Mouse (Mus musculus): Measurements from ENCODE around the gene Yeats2.
"Not testable (repeated sequence)": the region's sequence is repeated elsewhere in the genome, so short reads cannot be mapped to it uniquely, and the experiment has no call there.

The Yeats2 gene

DNA sequence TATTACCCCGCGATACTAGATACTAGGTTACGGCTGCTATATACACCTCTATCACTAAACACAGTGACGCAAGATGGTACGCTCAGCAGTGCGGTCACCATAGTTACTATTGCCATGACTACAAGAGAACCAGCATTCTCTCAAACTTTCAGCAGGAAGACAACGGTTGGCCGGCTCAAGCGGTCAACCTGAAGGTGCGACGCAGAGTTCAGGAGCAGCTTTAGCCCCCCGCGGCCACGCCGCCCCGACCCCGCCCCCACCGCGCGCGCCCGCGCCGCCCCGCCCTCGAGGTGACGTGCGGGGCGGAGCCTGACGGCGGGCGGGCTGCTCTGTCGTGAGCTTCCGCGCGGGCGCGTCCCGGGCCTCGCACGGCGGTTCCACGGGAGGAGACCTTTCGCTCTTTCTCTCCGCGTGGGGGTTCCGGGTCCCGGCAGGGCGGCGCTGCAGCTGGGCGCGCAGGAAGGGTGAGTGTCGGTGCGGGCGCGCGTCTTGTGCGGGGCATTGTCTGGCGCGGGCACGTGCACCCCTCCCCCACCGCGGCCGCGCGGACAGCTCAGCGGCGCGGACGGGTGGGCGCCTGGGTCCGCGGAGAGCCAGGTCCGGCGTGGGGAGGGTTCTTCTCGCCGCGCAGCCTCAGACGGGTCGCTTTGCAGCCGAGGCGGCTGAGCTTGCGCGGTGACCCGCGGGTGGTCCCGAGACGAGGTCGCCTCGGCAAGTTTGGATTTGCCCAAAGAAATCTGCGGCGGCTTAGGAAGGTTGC is at the start of gene Yeats2:
Gene Yeats2, plus strand, starts transcription at position 292 of the 760 bp plus-strand sequence.
- peak; percentile 92 to 94 for DNase-seq

DNA sequence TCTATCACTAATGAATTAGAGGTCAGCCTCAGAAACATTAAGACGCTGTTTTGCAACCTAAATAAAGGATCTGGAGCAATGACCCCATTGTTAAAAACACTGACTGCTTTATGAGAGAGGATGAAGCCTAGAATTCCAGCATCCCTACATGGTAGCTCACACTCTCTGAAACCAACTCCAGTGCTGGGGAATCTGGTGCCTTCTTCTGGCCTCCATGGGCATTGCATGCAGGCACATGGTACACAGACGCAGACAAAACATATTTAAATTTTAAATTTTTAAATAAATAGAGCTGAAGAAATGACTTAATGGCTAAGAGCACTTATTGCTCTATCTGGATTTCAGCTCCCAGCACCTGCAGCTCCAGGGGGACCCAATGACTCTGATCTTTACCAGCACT is 44.9 kb upstream of the Yeats2 start:
- peak; percentile 24 to 26 for DNase-seq

DNA sequence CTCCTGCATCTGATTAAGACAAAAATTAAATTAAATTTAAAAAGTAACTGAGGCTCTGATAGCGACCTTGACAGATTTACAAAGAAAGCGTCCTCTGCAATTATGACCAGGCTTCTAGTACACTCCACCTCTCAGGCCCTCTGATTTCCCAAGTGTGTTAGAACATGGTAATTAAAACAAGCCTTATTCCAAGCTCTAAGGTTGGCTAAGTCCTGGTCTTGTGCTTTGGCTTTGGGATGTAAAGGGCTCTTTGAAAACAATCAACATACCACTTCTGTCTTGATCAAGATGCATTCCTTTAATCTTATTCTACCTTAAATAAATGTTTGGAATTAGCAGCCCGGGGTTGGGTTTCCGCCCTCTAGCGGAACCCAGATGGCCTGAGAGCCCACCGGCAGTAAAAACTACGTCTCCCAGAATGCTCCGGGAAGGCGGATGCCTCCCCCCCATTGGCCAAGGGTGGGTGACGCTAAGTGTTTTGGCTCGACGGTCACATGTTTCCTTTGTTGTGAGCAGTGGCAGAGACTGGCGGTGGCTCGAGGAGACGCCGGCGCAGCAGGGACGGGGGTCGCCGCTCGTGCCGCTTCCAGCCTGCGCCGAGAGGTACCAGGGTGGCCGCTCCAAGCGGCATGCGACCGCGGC is 43.7 kb upstream of the Yeats2 start, which contains the start of gene Klhl24:
Gene Klhl24, plus strand, starts transcription at position 474 of the 642 bp plus-strand sequence.
- DNase-seq, result peak; percentile 96 to 97

DNA sequence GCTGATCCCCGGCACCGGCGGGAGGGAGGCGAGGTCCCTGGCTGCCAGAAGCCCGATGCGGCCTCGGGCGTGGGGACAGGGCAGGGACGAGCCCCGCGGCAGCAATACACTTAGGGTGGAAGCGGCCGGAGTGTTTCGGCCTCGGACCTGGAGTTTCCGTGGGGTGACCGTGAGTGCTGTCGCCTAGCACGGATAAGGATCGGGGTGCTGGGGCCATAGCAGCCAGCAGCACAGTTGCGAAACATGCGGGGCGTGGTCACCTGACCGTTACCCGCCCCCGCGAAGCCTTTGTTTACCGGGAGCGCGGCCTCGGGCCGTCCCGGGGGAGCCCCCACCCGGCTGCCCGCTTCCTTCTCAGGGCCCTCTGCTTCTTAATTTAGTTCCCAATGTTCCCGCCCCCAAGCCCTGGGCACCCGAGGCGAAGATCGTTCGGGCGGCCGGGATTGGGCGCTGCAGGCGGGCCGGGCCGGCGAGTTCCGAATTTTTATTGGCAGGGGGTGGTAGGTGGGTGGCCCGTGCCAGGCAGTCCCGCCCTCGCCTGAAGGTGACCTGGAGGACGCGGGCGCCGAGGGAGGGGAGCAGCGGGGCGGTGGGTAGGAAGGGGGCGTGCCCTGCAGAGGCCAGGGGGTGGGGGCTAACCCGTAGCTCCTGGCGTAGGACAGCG is 43.0 kb upstream of the Yeats2 start:
- peak; percentile 93 to 95 for DNase-seq

DNA sequence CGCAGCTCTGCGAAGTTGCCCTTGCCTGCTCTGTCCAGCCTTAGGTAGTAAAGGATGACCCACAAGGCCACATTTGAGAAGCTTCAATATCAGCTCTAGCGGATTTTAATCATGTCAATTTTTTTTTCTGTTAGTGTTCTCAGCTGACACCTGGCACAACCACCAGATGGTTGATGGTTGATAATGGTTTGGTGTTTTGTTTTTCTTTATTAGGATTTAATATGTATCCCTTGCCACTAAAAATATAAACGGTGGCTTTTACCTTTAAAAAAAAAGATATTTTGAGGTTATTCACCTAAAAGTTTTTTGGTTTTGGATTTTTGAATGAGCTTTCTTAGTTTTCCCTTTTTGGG is 42.5 kb upstream of the Yeats2 start:
- DNase-seq, result no peak

DNA sequence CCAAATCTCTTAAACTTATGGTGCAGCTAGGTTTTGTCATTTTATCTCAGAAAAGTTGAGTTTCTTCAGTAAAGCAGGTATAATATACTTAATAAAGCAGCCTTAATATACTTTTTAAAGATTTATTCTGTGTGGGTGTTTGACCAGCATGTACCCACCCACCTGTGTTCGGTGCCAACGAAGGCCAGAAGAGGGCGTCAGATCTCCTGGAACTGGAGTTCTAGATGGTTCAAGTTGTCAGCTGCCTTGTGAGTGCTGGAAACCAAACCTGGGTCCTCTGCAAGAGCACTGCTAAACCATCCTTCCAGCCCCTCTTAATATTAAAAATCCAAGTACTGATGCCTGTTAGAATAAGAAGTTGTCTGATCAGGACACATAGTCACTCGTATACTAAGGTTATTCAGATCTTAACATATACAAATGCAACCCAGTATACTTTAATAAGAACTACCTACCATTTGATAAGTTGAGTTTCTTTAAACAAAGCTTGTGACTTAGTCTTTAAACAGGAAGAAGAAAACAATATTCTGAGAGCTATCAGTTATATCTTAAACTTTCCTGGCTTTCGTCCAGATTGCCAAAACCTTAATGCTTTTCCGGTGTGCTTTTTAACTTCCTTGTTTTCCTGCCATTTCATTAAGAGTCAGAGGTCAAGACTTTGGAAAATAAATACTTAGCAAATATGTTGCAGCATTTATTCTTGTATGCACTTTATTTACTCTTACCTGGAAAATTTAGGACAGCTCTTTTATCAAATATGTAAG is 41.8 kb upstream of the Yeats2 start:
- peak; percentile 37 to 43 for DNase-seq

DNA sequence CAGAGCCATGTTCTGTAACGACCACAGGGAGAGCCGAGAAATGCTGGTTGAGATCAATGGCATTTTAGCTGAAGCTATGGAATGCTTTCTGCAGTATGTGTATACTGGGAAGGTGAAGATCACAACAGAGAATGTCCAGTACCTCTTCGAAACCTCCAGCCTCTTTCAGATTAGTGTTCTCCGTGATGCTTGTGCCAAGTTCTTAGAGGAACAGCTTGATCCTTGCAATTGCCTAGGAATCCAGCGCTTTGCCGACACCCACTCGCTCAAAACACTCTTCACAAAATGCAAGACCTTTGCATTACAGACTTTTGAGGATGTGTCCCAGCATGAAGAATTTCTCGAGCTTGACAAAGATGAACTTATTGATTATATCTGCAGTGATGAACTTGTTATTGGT is 33.9 kb upstream of the Yeats2 start:
- no peak for DNase-seq

DNA sequence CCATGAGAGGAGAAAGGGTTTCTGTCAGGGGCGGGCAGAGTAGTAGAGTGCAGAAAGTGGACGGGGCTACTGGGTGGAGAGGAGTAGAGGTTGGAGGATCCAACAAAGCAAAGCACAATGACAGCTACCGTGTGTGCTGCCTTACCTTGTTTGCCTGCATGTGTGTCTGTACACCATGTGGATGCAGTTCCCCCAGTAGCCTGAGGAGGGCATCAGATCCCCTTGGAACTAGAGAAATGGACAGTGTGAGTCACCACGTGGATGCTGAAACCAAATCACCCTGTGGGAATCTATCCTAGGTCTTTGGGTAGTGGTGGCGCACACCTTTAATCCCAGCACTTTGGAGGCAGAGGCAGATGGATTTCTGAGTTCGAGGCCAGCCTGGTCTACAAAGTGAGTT is 31.9 kb upstream of the Yeats2 start:
- no peak for DNase-seq

DNA sequence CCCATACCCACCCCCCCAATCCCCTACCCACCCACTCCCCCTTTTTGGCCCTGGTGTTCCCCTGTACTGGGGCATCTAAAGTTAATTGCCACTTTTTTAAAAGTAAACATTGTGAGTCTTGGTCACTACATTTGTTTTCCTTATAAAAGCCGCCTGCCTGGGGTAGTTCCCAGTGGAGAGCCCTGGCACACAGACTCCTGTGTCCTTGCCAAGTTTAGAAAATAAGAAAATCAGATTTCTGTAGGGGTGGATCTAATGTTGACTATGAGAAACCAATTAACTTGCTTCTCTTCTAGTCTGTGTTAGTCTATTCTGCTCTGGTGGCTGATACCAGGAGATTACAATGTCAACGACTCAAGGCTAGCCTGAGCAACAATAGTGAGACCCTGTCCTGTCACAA is 28.2 kb upstream of the Yeats2 start:
- peak in 1 of 2 experiments; percentile 15 for DNase-seq

DNA sequence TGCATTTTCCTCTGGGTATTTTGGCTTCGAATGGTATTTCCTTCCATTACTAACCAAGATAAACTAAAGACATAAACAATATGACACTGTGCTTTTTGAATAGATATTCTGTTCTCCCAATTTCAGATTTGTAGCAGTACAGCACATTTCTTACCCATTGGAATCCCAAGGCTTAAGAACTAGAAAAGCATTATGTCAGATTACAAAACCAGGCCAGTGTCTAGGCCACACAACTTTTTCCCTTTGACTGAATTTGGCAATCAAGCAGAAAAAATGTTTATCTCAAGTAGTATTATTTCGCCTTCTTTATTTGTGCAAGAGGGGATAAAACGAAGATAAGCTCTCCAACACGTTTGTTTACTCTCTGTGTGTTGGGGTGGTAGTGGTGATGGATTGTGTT is 24.8 kb upstream of the Yeats2 start:
- no peak for DNase-seq

DNA sequence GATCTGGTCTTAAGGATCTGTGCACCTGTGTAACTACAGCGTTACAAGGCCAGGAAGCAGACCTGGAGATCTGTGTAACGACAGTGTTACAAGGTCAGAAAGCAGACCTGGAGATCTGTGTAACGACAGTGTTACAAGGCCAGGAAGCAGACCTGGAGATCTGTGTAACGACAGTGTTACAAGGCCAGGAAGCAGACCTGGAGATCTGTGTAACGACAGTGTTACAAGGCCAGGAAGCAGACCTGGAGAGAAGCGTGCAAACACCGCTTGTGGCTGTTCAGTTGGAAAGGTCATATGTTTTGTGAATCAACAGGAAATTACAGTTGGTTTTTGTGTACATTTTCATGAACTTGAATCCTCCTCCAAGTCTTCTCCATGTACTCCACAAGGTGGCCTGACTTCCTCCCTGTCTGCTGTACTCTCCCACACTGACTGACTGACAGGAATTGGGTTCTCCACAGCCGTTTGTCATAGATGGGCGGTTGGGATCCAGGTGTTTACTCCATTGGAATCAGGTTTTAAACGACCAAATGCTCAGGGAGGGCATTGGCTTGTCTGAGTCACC is 14.5 kb upstream of the Yeats2 start:
- not testable (repeated sequence) for DNase-seq

DNA sequence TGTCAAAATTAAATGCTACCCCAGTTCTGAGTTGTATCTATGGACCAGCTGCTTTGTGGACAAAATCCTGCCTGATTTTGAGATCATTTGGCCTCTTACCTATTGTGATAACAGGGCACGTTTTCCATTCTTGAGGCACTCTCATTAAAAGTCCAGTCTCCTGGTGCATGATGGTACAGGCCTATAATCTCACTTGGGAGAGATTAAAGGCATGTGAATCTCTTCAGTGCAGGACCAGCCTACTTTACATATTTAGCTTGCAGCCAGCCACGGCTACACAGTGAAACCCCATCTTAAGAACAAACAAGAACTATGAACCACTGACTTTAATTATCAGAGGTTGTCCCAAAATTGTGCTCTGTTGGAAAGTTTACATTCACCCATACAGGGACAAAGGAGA is 10.5 kb upstream of the Yeats2 start:
- DNase-seq, result no peak

DNA sequence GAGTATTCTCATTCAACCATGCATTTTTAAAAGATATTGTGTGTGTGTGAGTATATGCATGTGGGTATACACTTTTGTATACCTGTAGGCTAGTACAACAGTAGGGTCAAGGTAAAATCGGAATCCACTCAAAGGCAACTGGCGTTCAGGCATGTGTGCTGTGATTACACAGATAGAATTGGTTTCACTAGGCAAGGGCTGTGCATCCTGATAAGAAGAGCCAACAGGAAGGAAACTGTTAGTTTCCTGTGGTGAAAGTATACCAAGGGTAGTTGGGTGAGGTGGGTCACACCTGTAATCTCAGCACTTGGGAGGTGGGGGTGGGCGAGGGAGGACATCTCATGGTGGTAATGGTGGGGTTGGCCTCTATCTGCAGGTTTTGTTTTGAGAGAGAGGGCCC is 3.7 kb downstream of the Yeats2 start:
- DNase-seq, result no peak

DNA sequence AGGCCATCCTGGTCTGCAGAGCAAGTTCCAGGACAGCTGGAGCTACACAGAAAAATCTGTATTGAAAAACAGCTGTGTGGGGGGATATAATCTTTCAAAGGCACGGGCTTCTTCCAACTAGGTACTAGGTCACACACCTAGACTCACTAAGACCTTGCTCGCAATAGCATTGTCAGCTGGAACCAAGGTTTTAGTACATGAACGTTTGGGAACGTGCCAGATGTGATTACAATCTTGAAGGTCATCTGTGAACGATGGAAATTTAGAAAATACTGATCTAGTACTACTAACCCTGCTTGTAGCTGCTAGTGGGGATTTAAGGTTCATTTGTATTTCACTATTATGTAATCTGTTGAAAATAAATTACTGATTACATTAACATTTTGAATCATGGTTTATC is 11.1 kb downstream of the Yeats2 start:
- DNase-seq, result no peak

DNA sequence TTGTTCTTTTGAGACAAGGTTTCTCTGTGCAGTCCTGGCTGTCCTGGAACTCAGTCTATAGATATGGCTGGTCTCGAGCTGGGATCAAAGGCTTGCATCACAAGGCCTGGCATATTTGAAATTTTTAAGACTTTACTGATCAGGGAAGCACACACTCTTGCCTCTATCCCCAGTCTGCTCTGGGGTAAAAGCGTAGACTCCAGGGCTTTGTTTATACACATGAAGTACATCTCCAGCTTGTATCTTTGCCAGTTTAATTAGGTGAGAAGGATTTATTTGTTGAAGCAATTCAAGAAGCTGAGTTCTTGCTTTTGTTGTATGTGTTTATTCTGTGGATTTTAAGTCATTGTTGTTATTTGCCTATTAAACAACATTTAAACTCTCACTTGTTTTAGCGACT is 12.9 kb downstream of the Yeats2 start:
- no peak for DNase-seq

DNA sequence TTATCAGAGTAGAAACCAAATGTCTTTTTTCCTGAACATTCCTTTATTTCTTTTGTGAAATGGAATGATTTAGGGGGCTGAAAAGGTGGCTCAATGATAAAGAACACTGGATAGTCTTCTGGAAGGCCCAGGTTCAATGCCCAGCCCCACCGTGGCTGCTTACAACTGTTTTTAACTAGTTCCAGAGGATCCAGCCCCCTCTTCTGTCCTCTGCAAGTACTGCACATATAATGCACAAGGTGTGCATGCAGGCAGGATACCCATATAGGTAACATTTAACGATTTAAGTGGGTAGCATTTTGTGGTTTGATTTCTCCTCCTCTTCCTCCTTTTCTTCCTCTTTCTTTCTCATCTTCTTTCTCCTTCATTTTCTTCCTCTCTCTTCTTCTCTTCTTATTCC is 19.3 kb downstream of the Yeats2 start:
- peak in 1 of 2 experiments; percentile 11 for DNase-seq

DNA sequence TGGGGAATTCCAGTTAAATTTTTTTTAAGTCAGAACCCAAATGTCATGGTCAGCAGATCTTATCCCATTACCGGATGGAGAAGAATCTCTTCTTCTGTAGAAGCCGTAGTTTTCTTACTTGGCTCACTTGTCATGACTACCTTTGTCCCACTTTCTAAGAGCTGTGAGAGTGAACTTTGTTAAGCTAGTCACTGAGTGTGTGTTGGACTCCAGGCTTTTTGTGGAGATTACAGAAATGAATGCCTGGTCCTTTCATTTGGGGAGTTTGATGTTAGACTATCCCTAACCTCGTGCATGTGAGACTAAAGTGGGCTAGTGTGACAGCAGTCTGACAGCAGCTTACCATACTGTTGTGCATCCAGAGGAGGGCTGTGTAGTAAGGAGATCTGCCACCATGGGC is 28.2 kb downstream of the Yeats2 start:
- DNase-seq, result no peak

DNA sequence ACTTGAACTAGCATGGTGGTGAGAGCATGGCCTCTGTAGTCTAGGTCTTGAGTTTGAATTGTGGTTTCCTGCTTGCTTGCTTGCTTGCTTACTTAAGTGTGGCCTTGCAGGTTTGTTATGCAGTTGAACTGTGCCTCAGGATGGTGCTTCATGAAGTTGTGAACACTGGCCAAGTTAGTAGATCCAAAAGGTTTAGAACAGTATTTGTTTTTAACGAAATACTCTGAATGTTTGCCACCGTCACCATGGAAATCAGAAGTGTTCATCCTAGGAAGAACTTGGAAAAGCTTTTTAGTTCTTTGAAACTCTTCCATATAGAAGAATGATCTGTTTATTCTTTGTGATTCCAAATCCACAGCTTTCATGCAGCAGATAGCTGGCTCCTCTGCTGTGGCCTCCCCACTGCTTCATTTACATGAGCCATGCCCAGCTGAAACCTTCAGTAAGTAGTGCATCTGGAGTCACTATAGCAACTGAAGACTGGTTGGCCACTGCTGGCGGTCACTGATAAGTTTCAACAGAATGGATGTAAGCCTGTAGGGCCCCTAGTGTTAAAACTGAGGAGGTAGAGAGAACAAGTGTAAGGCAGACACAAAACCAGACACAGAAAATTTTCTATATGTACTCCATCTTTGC is 28.7 kb downstream of the Yeats2 start:
- no peak for DNase-seq

DNA sequence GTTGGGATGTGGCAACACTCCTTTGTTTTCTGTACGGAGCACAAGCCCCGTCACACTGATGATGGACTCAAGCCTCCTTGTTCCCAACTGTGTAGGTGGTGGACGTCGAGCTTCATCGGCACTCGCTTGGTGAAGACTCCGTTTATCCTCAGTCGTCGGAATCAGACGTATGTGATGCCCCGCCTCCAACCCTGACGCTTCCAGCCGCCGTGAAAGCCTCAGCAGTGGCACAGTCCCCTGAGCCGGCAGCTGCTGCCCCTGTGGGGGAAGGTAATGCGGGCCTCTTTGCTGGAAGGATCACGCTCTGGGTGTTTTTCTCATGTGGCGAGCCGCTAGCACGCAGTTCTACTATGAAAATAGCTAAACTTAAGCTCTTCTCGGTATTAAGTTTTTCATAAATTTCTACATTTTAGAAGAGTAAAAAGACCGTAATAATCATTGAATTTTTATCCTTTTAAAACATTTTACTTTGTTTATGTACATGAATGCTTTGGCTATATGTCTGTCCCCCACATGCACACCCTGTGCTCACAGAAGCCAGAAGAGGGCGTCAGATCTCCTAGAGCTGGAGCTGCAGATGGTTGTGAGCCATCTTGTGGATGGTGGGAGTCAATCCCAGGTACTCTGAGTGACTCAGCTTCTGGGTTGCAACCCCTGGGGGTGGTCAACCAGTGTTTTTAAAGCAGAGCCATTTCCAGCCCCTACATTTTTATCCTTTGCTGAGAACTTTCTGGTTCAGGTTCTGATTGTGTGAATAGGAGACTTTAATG is 38.7 kb downstream of the Yeats2 start:
- DNase-seq, result no peak

DNA sequence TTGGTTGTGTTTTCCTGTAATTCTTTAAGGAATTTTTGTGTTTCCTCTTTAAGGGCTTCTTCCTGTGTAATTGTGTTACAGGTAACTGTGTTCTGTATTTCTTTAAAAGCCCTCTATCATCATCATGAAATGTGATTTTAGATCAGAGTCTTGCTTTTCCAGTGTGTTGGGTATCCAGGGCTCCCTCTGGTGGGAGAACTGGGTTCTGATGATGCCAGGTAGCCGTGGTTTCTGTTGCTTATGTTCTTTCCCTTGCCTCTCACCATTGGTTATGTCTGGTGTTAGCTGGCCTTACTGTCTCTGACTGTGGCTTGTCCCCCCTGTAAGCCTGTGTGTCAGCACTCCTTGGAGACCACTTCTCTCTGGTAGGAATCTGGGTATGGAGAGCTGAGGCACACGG is 44.5 kb downstream of the Yeats2 start:
- peak; percentile 37 to 41 for DNase-seq

DNA sequence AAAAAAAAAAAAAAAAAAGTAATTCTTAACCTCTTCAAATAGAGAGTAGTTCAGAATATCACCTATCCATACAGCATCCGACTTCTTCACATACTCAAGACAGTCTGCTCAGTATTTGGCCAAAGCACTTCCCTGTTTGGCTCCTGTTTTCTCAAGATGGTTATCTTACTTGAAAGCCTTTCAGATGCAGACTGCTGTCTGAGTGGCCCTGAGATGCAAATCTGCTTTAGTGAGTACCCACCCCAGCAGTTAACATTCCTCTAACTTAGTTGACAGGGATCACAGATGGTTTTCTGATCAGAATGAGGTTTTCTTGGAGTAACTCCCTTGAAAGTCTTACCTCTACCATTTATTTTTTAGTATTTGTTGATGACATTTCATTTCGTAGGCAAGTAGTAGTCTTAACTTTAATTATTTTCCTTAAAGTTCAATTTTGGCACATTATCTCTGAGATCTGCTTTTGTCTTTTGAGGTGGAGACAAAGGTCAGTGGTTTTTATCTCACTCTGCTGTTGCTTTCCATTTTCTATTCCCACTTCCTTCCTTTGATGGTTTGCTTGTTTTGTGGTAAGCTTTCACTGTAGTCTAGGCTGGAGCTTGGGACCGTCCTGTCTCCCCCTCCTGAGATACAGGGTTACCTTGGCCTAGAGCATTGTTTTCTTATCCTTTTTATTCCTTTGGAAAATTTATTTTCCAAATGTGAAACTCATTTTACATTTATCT is 50.5 kb downstream of the Yeats2 start:
- no peak for DNase-seq
